21 mouse cellular contexts compared by ENCODE assay signal in genomic region chr13:55381790-55382189, GRCm38 (mm10). TPM values are rescaled to one million over a fixed set of nuclear protein-coding genes. Genes with fewer than 3 reads are reported as not detected.
A peak's percentile ranks its signal among the peaks of the same experiment; 100 is the strongest.
DNase-seq lines count a peak whose midpoint lies in the region; TF ChIP-seq lines count a peak whose summit lies in the region.
"Had no signal": no experiment of that assay in that cellular context is flagged by ENCODE, and none has a peak within 500 bp of the region (broad histone marks: within the 10 kb centered on the region; RNA-seq: fewer than 3 reads in every experiment).

No protein-coding gene starts in this region.

- TF ChIP-seq CTCF in heart, adult 2 months (IDR thresholded peaks at IDR 0.05), result no peak

- TF ChIP-seq EP300 in heart, adult 2 months (IDR thresholded peaks at IDR 0.05; ENCODE audit: insufficient read depth, low read depth, low read length), result no peak

- H3K27ac ChIP-seq in heart, adult 2 months, result no peak overlapping the region
- H3K27ac ChIP-seq: hindbrain, embryonic 15.5 days; limb, embryonic 15.5 days; macrophage had no signal

- peaks cover 3% of the 10 kb centered on the region; the same call in 1 of the 2 replicates for H3K27me3 ChIP-seq in heart, adult 2 months (ENCODE audit: control insufficient read depth, insufficient read depth, low read length)

- H3K4me1 ChIP-seq in heart, adult 2 months (ENCODE audit: control insufficient read depth, insufficient read depth, low read length), result no peaks in the 10 kb centered on the region
- H3K4me1 ChIP-seq: hindbrain, embryonic 15.5 days had no signal

- no peak overlapping the region for H3K4me3 ChIP-seq in heart, adult 2 months
- H3K4me3 ChIP-seq: hindbrain, embryonic 15.5 days; limb, embryonic 15.5 days had no signal

- 78% methylated on average over 4 of the region's 4 CpGs for WGBS in heart, adult 2 months

- peak; percentile 71 for DNase-seq in left cerebral cortex, adult 11 months (ENCODE audit: low spot score)
- DNase-seq in left cerebral cortex, postnatal 4 days, result no peak
- DNase-seq in layer of hippocampus, adult 8-10 months (ENCODE audit: low spot score in 2 of 2), result peak; percentile 82
- peak; percentile 83 to 96 for DNase-seq in left cerebral cortex, postnatal 25 days (ENCODE audit: low spot score in 2 of 2)
- no peak for DNase-seq in heart, postnatal 36 days
- no peak for DNase-seq in spleen, postnatal 36 days (ENCODE audit: low spot score in 2 of 2)
- no peak for DNase-seq in heart, adult 2 months
- DNase-seq in spleen, postnatal 10 days (ENCODE audit: low spot score in 2 of 2), result no peak
- DNase-seq: cerebellum, adult 11 months; cerebellum, postnatal 36 days; kidney, adult 8-10 months; kidney, postnatal 36 days; lung, adult 18-20 months; midbrain, embryonic 14.5 days had no signal

- H3K36me3 ChIP-seq in heart, adult 2 months (ENCODE audit: control insufficient read depth, insufficient read depth, low read length), result no peaks in the 10 kb centered on the region
- H3K36me3 ChIP-seq: hindbrain, embryonic 15.5 days; limb, embryonic 15.5 days had no signal

- no peaks in the 10 kb centered on the region for H3K79me2 ChIP-seq in heart, adult 2 months (replicated peaks; ENCODE audit: control insufficient read depth, insufficient read depth, low read length)

- TF ChIP-seq POLR2A in heart, adult 2 months (IDR thresholded peaks at IDR 0.05; ENCODE audit: insufficient read depth, low read depth, low read length), result no peak

- no peak overlapping the region for H3K9ac ChIP-seq in heart, adult 2 months (ENCODE audit: low read depth, low read length)
- H3K9ac ChIP-seq: hindbrain, embryonic 15.5 days; limb, embryonic 15.5 days had no signal

- intact Hi-C loops in left cerebral cortex, postnatal 4 days (cut with DNase I), result no loop called here
- intact Hi-C loops in left cerebral cortex, postnatal 25 days (cut with DNase I), result no loop called here
- intact Hi-C loops in heart, postnatal 36 days (cut with DNase I), result no loop called here
- intact Hi-C loops in heart, adult 2 months (cut with DNase I), result no loop called here

RNA-seq across cellular contexts. Expression of gene Rgs14, which starts 12.3 kb away (rescaled TPM):
- total RNA-seq in left cerebral cortex, postnatal 4 days (2021), result 1 to 10 TPM; 4.3 to 6.3 TPM
- total RNA-seq in layer of hippocampus, adult 8-10 months (2022), result 10 to 100 TPM; 86.8 to 97.9 (median 95.0) TPM
- 10 to 100 TPM; 55.6 to 58.5 TPM for total RNA-seq in left cerebral cortex, postnatal 25 days (2021)
- 1 to 10 TPM in 1 of 2 experiments, under 1 TPM in 1; 0.47 to 1.0 TPM for total RNA-seq in heart, postnatal 36 days (2021)
- total RNA-seq in heart, adult 2 months (2021), result under 1 TPM; 0.23 to 0.73 TPM
- polyA plus RNA-seq in heart, adult 2 months (2012; rRNA removed), result 0.97 and 1.9 TPM in 2 replicates

RNA-seq across cellular contexts. Expression of gene Slc34a1, which starts 16.2 kb away (rescaled TPM):
- under 1 TPM in 1 of 2 experiments, not detected in 1; 0.36 TPM for total RNA-seq in left cerebral cortex, postnatal 4 days (2021)
- not detected for total RNA-seq in layer of hippocampus, adult 8-10 months (2022)
- total RNA-seq in left cerebral cortex, postnatal 25 days (2021), result not detected
- total RNA-seq in heart, postnatal 36 days (2021), result not detected
- not detected for total RNA-seq in heart, adult 2 months (2021)
- polyA plus RNA-seq in heart, adult 2 months (2012; rRNA removed), result 0.16 and 0.18 TPM in 2 replicates
- polyA plus RNA-seq: embryonic facial prominence, embryonic 11.5 days; heart, embryonic 16.5 days; macrophage; midbrain, embryonic 14.5 days; Patski; stomach, embryonic 14.5 days had no signal

RNA-seq across cellular contexts. Expression of gene Lman2, which starts 19.2 kb away (rescaled TPM):
- total RNA-seq in left cerebral cortex, postnatal 4 days (2021), result 10 to 100 TPM; 43.1 to 46.8 TPM
- 10 to 100 TPM; 56.6 to 72.8 (median 65.0) TPM for total RNA-seq in layer of hippocampus, adult 8-10 months (2022)
- 10 to 100 TPM; 57.5 to 59.7 TPM for total RNA-seq in left cerebral cortex, postnatal 25 days (2021)
- 10 to 100 TPM; 47.7 to 48.1 TPM for total RNA-seq in heart, postnatal 36 days (2021)
- 10 to 100 TPM; 50.5 to 52.2 TPM for total RNA-seq in heart, adult 2 months (2021)
- 52.6 and 83.6 TPM in 2 replicates for polyA plus RNA-seq in heart, adult 2 months (2012; rRNA removed)

RNA-seq across cellular contexts. Expression of gene Pfn3, which starts 33.2 kb away (rescaled TPM):
- 1 to 10 TPM in 1 of 2 experiments, under 1 TPM in 1; 0.97 to 1.1 TPM for total RNA-seq in left cerebral cortex, postnatal 4 days (2021)
- not detected for total RNA-seq in layer of hippocampus, adult 8-10 months (2022)
- total RNA-seq in left cerebral cortex, postnatal 25 days (2021), result not detected
- not detected for total RNA-seq in heart, postnatal 36 days (2021)
- not detected for total RNA-seq in heart, adult 2 months (2021)
- not detected in 2 replicates for polyA plus RNA-seq in heart, adult 2 months (2012; rRNA removed)
- polyA plus RNA-seq: embryonic facial prominence, embryonic 11.5 days; heart, embryonic 16.5 days; limb, embryonic 15.5 days; macrophage; midbrain, embryonic 14.5 days; Patski; stomach, embryonic 14.5 days had no signal

RNA-seq across cellular contexts. Expression of gene F12, which starts 44.8 kb away (rescaled TPM):
- total RNA-seq in left cerebral cortex, postnatal 4 days (2021), result under 1 TPM; 0.30 to 0.38 TPM
- total RNA-seq in layer of hippocampus, adult 8-10 months (2022), result 1 to 10 TPM in 1 of 4 experiments, under 1 TPM in 2, not detected in 1; 0.43 to 1.5 (median 0.74) TPM
- total RNA-seq in left cerebral cortex, postnatal 25 days (2021), result under 1 TPM; 0.57 to 0.62 TPM
- not detected for total RNA-seq in heart, postnatal 36 days (2021)
- not detected for total RNA-seq in heart, adult 2 months (2021)
- polyA plus RNA-seq in heart, adult 2 months (2012; rRNA removed), result 0.23 TPM in 1 of 2 replicates, not detected in the other
- polyA plus RNA-seq: embryonic facial prominence, embryonic 11.5 days; macrophage; midbrain, embryonic 14.5 days; Patski; stomach, embryonic 14.5 days had no signal

Comparison
In these comparisons a context has a peak if more than half of its experiments do, and no peak if none do; other contexts are left out.
1. DNase-seq: peak in left cerebral cortex, adult 11 months (single experiment), layer of hippocampus, adult 8-10 months (2 of 2) and left cerebral cortex, postnatal 25 days (2 of 2); none in left cerebral cortex, postnatal 4 days (single experiment), heart, postnatal 36 days (0 of 2), spleen, postnatal 36 days (0 of 2), heart, adult 2 months (0 of 2) and spleen, postnatal 10 days (0 of 2).
2. RNA of gene Rgs14, which starts 12.3 kb away (total RNA-seq): 86.8 to 97.9 TPM in layer of hippocampus, adult 8-10 months and 55.6 to 58.5 TPM in left cerebral cortex, postnatal 25 days; 4.3 to 6.3 TPM in left cerebral cortex, postnatal 4 days, 0.47 to 1.0 TPM in heart, postnatal 36 days and 0.23 to 0.73 TPM in heart, adult 2 months; every median in the first group is over 4 times any median in the second.